ENCODE assay signal across 33 mouse cellular contexts in genomic region chr1:82738066-82738465, GRCm38 (mm10). TPM values are rescaled to one million over a fixed set of nuclear protein-coding genes. Genes with fewer than 3 reads are reported as not detected.
A peak's percentile ranks its signal among the peaks of the same experiment; 100 is the strongest.
DNase-seq lines count a peak whose midpoint lies in the region; ATAC-seq and TF ChIP-seq lines count a peak whose summit lies in the region.
"Had no signal": no experiment of that assay in that cellular context is flagged by ENCODE, and none has a peak within 500 bp of the region (broad histone marks: within the 10 kb centered on the region; RNA-seq: fewer than 3 reads in every experiment).

No protein-coding gene starts in this region.

- H3K4me2 ChIP-seq in kidney, embryonic 15.5 days: no peak overlapping the region
- H3K4me2 ChIP-seq in kidney, postnatal 0 days (ENCODE audit: low read length): no peak overlapping the region
- no peak overlapping the region for H3K4me2 ChIP-seq in liver, embryonic 12.5 days
- H3K4me2 ChIP-seq: embryonic facial prominence, embryonic 13.5 days; embryonic facial prominence, embryonic 15.5 days; forebrain, embryonic 12.5 days had no signal

- no peak overlapping the region for H3K4me3 ChIP-seq in kidney, embryonic 15.5 days (replicated peaks)
- H3K4me3 ChIP-seq in kidney, postnatal 0 days (replicated peaks; ENCODE audit: low read depth, low read length): no peak overlapping the region
- no peak overlapping the region for H3K4me3 ChIP-seq in liver, adult 2 months (ENCODE audit: insufficient read depth, low read depth, low read length)
- no peak overlapping the region for H3K4me3 ChIP-seq in liver, embryonic 12.5 days
- H3K4me3 ChIP-seq: embryonic facial prominence, embryonic 13.5 days; embryonic facial prominence, embryonic 15.5 days; erythroblast, embryonic 14.5 days; forebrain, embryonic 10.5 days; forebrain, embryonic 12.5 days had no signal

- ATAC-seq in kidney, embryonic 15.5 days (replicated peaks; ENCODE audit: low FRiP score): peak; percentile 82
- no peak for ATAC-seq in kidney, postnatal 0 days (replicated peaks; ENCODE audit: low FRiP score, low read depth)
- no peak for ATAC-seq in liver, embryonic 12.5 days
- ATAC-seq: activated CD4-positive, CD25-positive, alpha-beta regulatory T cell, adult 4 months; CD4-positive, CD25-positive, alpha-beta regulatory T cell, adult 4 months; forebrain, embryonic 14.5 days; forebrain, embryonic 16.5 days; Patski had no signal

- H3K36me3 ChIP-seq in kidney, embryonic 15.5 days: peaks cover 77% of the 10 kb centered on the region
- H3K36me3 ChIP-seq in kidney, postnatal 0 days (ENCODE audit: insufficient read depth, low read length): peaks cover 34% of the 10 kb centered on the region; the same call in 1 of the 2 replicates
- H3K36me3 ChIP-seq in liver, adult 2 months (ENCODE audit: control insufficient read depth, insufficient read depth, low read length): peaks cover 59% of the 10 kb centered on the region
- peaks cover 84% of the 10 kb centered on the region for H3K36me3 ChIP-seq in liver, embryonic 12.5 days

- no peaks in the 10 kb centered on the region for H3K9me3 ChIP-seq in kidney, embryonic 15.5 days (replicated peaks)
- H3K9me3 ChIP-seq in kidney, postnatal 0 days (replicated peaks; ENCODE audit: low read length): no peaks in the 10 kb centered on the region
- no peaks in the 10 kb centered on the region for H3K9me3 ChIP-seq in liver, embryonic 12.5 days (replicated peaks)
- H3K9me3 ChIP-seq: embryonic facial prominence, embryonic 13.5 days; embryonic facial prominence, embryonic 15.5 days; forebrain, embryonic 10.5 days; forebrain, embryonic 12.5 days; G1E had no signal

- TF ChIP-seq POLR2A in liver, adult 2 months (IDR thresholded peaks at IDR 0.05; ENCODE audit: extremely low read depth, insufficient read depth, low read length): no peak

- H3K27ac ChIP-seq in kidney, embryonic 15.5 days: 0 out of 2 replicates have a peak overlapping the region, but pooled peaks have one; percentile 45
- no peak overlapping the region for H3K27ac ChIP-seq in kidney, postnatal 0 days
- H3K27ac ChIP-seq in liver, adult 2 months (replicated peaks; ENCODE audit: insufficient read depth, low read depth, low read length): no peak overlapping the region
- H3K27ac ChIP-seq in liver, embryonic 12.5 days: no peak overlapping the region
- H3K27ac ChIP-seq: embryonic facial prominence, embryonic 13.5 days; embryonic facial prominence, embryonic 15.5 days; forebrain, embryonic 10.5 days; forebrain, embryonic 12.5 days had no signal

- peaks cover 5% of the 10 kb centered on the region; the same call in 1 of the 2 replicates for H3K79me2 ChIP-seq in liver, adult 2 months (ENCODE audit: control insufficient read depth, insufficient read depth, low read length)

- no peaks in the 10 kb centered on the region for H3K27me3 ChIP-seq in kidney, embryonic 15.5 days
- H3K27me3 ChIP-seq in kidney, postnatal 0 days (ENCODE audit: insufficient read depth, low read length): no peaks in the 10 kb centered on the region
- no peaks in the 10 kb centered on the region for H3K27me3 ChIP-seq in liver, adult 2 months (ENCODE audit: control insufficient read depth, insufficient read depth, low read length)
- H3K27me3 ChIP-seq in liver, embryonic 12.5 days (replicated peaks): no peaks in the 10 kb centered on the region
- H3K27me3 ChIP-seq: CH12.LX; embryonic facial prominence, embryonic 13.5 days; embryonic facial prominence, embryonic 15.5 days; forebrain, embryonic 12.5 days; Patski had no signal

- peaks cover 13% of the 10 kb centered on the region for H3K4me1 ChIP-seq in kidney, embryonic 15.5 days
- no peaks in the 10 kb centered on the region for H3K4me1 ChIP-seq in kidney, postnatal 0 days (replicated peaks; ENCODE audit: insufficient read depth, low read length)
- H3K4me1 ChIP-seq in liver, adult 2 months (ENCODE audit: control insufficient read depth, insufficient read depth, low read length): no peaks in the 10 kb centered on the region
- peaks cover 7% of the 10 kb centered on the region for H3K4me1 ChIP-seq in liver, embryonic 12.5 days
- H3K4me1 ChIP-seq: embryonic facial prominence, embryonic 13.5 days; embryonic facial prominence, embryonic 15.5 days; forebrain, embryonic 10.5 days; forebrain, embryonic 12.5 days had no signal

- no peak for TF ChIP-seq CTCF in kidney, postnatal 0 days (IDR thresholded peaks at IDR 0.05; ENCODE audit: low read depth)
- TF ChIP-seq CTCF in liver, adult 2 months (IDR thresholded peaks at IDR 0.05; ENCODE audit: low read depth, low read length): no peak

- DNase-seq in kidney, adult 18-20 months: no peak
- peak; percentile 42 for DNase-seq in kidney, postnatal 0 days (ENCODE audit: low spot score)
- DNase-seq in kidney, postnatal 4 days: no peak
- peak; percentile 10 for DNase-seq in liver, adult 2 months (ENCODE audit: extremely low read depth, low read depth, low spot score)
- DNase-seq: adrenal gland, adult 2 months; adrenal gland, postnatal 10 days; adrenal gland, postnatal 25 days; B cell, adult 2 months; cerebellum, adult 11 months; cerebellum, adult 18-20 months; cerebellum, adult 8-10 months; cerebellum, adult 9-11 months; cerebellum, postnatal 14 days; cerebellum, postnatal 36 days; embryo, embryonic 11 days had no signal

- WGBS in kidney, embryonic 15.5 days: 69% methylated on average over 1 of the region's 1 CpGs
- WGBS in kidney, postnatal 0 days: 57% methylated on average over 1 of the region's 1 CpGs
- 76% methylated on average over 1 of the region's 1 CpGs for WGBS in liver, adult 2 months
- WGBS in liver, embryonic 12.5 days (ENCODE audit: insufficient replicate concordance): 75% methylated on average over 1 of the region's 1 CpGs

- H3K9ac ChIP-seq in kidney, embryonic 15.5 days: no peak overlapping the region
- no peak overlapping the region for H3K9ac ChIP-seq in kidney, postnatal 0 days (ENCODE audit: low read depth, low read length)
- no peak overlapping the region for H3K9ac ChIP-seq in liver, adult 2 months (ENCODE audit: low read depth, low read length)
- H3K9ac ChIP-seq in liver, embryonic 12.5 days: no peak overlapping the region
- H3K9ac ChIP-seq: embryonic facial prominence, embryonic 13.5 days; embryonic facial prominence, embryonic 15.5 days; forebrain, embryonic 12.5 days had no signal

RNA-seq across cellular contexts. Expression of gene Mff, which starts 13.4 kb away (rescaled TPM):
- polyA plus RNA-seq in kidney, embryonic 15.5 days (2015; fragmentation: Nextera tagmentation; extraction: Ambion mirVana): 217 and 235 TPM in 2 replicates
- 268 and 273 TPM in 2 replicates for polyA plus RNA-seq in kidney, postnatal 0 days (2015; fragmentation: Nextera tagmentation; extraction: Ambion mirVana)
- total RNA-seq in liver, adult 2 months (2014; rRNA removed): 55.2 and 58.3 TPM in 2 replicates
- polyA plus RNA-seq in liver, adult 2 months (2012; rRNA removed): 32.4 and 38.1 TPM in 2 replicates
- 208 TPM in 2 replicates for polyA plus RNA-seq in liver, embryonic 12.5 days (2016; fragmentation: Nextera tagmentation; extraction: Ambion mirVana)

RNA-seq across cellular contexts. Expression of gene Tm4sf20, which starts 30.2 kb away (rescaled TPM):
- 1.7 and 2.7 TPM in 2 replicates for polyA plus RNA-seq in kidney, embryonic 15.5 days (2015; fragmentation: Nextera tagmentation; extraction: Ambion mirVana)
- polyA plus RNA-seq in kidney, postnatal 0 days (2015; fragmentation: Nextera tagmentation; extraction: Ambion mirVana): 0.53 and 0.61 TPM in 2 replicates
- total RNA-seq in liver, adult 2 months (2014; rRNA removed): not detected in 2 replicates
- not detected in 2 replicates for polyA plus RNA-seq in liver, adult 2 months (2012; rRNA removed)
- not detected in 2 replicates for polyA plus RNA-seq in liver, embryonic 12.5 days (2016; fragmentation: Nextera tagmentation; extraction: Ambion mirVana)
- total RNA-seq: adrenal gland, adult 2 months; adrenal gland, postnatal 10 days; adrenal gland, postnatal 25 days; adrenal gland, postnatal 4 days; CH12.LX; common myeloid progenitor, adult 5-6 weeks; G1E had no signal
- polyA plus RNA-seq: adrenal gland, adult 2 months; brain, embryonic 14.5 days; embryonic facial prominence, embryonic 11.5 days; erythroblast, embryonic 14.5 days; forebrain, embryonic 10.5 days; forebrain, embryonic 14.5 days; forebrain, embryonic 16.5 days; G1E had no signal

RNA-seq across cellular contexts. Expression of gene Gm47791, which starts 33.0 kb away (rescaled TPM):
- polyA plus RNA-seq in kidney, embryonic 15.5 days (2015; fragmentation: Nextera tagmentation; extraction: Ambion mirVana): not detected in 2 replicates
- not detected in 2 replicates for polyA plus RNA-seq in kidney, postnatal 0 days (2015; fragmentation: Nextera tagmentation; extraction: Ambion mirVana)
- not detected in 2 replicates for total RNA-seq in liver, adult 2 months (2014; rRNA removed)
- polyA plus RNA-seq in liver, adult 2 months (2012; rRNA removed): not detected in 2 replicates
- not detected in 2 replicates for polyA plus RNA-seq in liver, embryonic 12.5 days (2016; fragmentation: Nextera tagmentation; extraction: Ambion mirVana)
- total RNA-seq: adrenal gland, adult 2 months; adrenal gland, postnatal 10 days; adrenal gland, postnatal 25 days; adrenal gland, postnatal 4 days; CH12.LX; common myeloid progenitor, adult 5-6 weeks; G1E had no signal
- polyA plus RNA-seq: activated CD4-positive, CD25-positive, alpha-beta regulatory T cell, adult 4 months; adrenal gland, adult 2 months; brain, embryonic 14.5 days; CD4-positive, CD25-positive, alpha-beta regulatory T cell, adult 4 months; embryonic facial prominence, embryonic 11.5 days; embryonic facial prominence, embryonic 13.5 days; erythroblast, embryonic 14.5 days; forebrain, embryonic 10.5 days; forebrain, embryonic 12.5 days; forebrain, embryonic 14.5 days; forebrain, embryonic 16.5 days; G1E; Patski had no signal

Comparison
In these comparisons a context has a peak if more than half of its experiments do, and no peak if none do; other contexts are left out.
1. DNase-seq: peak in kidney, postnatal 0 days (single experiment) and liver, adult 2 months (single experiment); none in kidney, adult 18-20 months (single experiment) and kidney, postnatal 4 days (0 of 2).